Mouse (Mus musculus) kidney, postnatal 36 days (tissue): ENCODE results near the gene Myrfl.

Experiments used
- DNase-seq, 2 experiments: peaks; one replicate each; pipeline ENCODE4 v3.0.0; 2021 to 2022; ENCODE audit warnings: mixed read lengths in 2 of 2

Myrfl gene

GRCm38 (mm10) chr10:116813150-116813549 lies 83.6 kb downstream of the Myrfl start:
- no peak for DNase-seq

- DNase-seq, result no peak
Observed at GRCm38 (mm10) chr10:116810738-116811137, 86.0 kb downstream of the Myrfl start.

GRCm38 (mm10) chr10:116809383-116809782 lies 87.3 kb downstream of the Myrfl start:
- DNase-seq, result no peak

- DNase-seq, result no peak
Observed at GRCm38 (mm10) chr10:116808556-116809353, 88.0 kb downstream of the Myrfl start.

- no peak for DNase-seq
Observed at GRCm38 (mm10) chr10:116802178-116802794, 94.4 kb downstream of the Myrfl start.

GRCm38 (mm10) chr10:116801281-116801680 lies 95.4 kb downstream of the Myrfl start:
- no peak for DNase-seq

GRCm38 (mm10) chr10:116796066-116796465 lies 100.7 kb downstream of the Myrfl start:
- peak in 1 of 2 experiments; percentile 8 for DNase-seq

GRCm38 (mm10) chr10:116789096-116789495 lies 107.6 kb downstream of the Myrfl start:
- peak; percentile 6 to 52 for DNase-seq

GRCm38 (mm10) chr10:116788431-116788830 lies 108.3 kb downstream of the Myrfl start:
- DNase-seq, result no peak

GRCm38 (mm10) chr10:116784098-116784497 lies 112.6 kb downstream of the Myrfl start:
- no peak for DNase-seq

- no peak for DNase-seq
Observed at GRCm38 (mm10) chr10:116783020-116783419, 113.7 kb downstream of the Myrfl start.

GRCm38 (mm10) chr10:116777947-116778346 lies 118.8 kb downstream of the Myrfl start:
- DNase-seq, result no peak

- no peak for DNase-seq
Observed at GRCm38 (mm10) chr10:116776846-116777245, 119.9 kb downstream of the Myrfl start.

- no peak for DNase-seq
Observed at GRCm38 (mm10) chr10:116773846-116774750, 122.6 kb downstream of the Myrfl start.

- DNase-seq, result peak; percentile 82
Observed at GRCm38 (mm10) chr10:116771215-116771935, 125.3 kb downstream of the Myrfl start.

- DNase-seq, result peak; percentile 19 to 34
Observed at GRCm38 (mm10) chr10:116768642-116769041, 128.1 kb downstream of the Myrfl start.

GRCm38 (mm10) chr10:116766525-116766924 lies 130.2 kb downstream of the Myrfl start:
- no peak for DNase-seq

- DNase-seq, result no peak
Observed at GRCm38 (mm10) chr10:116761476-116762068, 135.1 kb downstream of the Myrfl start.

GRCm38 (mm10) chr10:116760561-116760960 lies 136.2 kb downstream of the Myrfl start:
- no peak for DNase-seq

- no peak for DNase-seq
Observed at GRCm38 (mm10) chr10:116759816-116760215, 136.9 kb downstream of the Myrfl start.

GRCm38 (mm10) chr10:116755881-116756581 lies 140.7 kb downstream of the Myrfl start:
- DNase-seq, result no peak
